Mouse (Mus musculus) thymus, adult 2 months (tissue): Measurements from ENCODE around the gene Eda. TPM values are rescaled to one million over a fixed set of nuclear protein-coding genes. Genes with fewer than 3 reads are reported as not detected.
"Not testable (repeated sequence)": the region's sequence is repeated elsewhere in the genome, so short reads cannot be mapped to it uniquely, and the experiment has no call there.

Experiments used
- DNase-seq: peaks from one replicate; pipeline ENCODE4 v3.0.0; 2021
- H3K27ac ChIP-seq: fragments of 200-500 bp; 2 replicates; pipeline ENCODE4 v1.5.1; 2012; ENCODE audit warnings: low read length, control low read depth; ENCODE audit not compliant: control insufficient read depth, insufficient read depth
- H3K27me3 ChIP-seq: fragments of 200-500 bp; 2 replicates; pipeline ENCODE4 v1.6.1; 2012; ENCODE audit warnings: mild to moderate bottlenecking, low read length, moderate library complexity, mixed read lengths; ENCODE audit not compliant: control insufficient read depth, insufficient read depth
- H3K36me3 ChIP-seq: fragments of 200-500 bp; 2 replicates; pipeline ENCODE4 v1.6.1; 2012; ENCODE audit warnings: mild to moderate bottlenecking, low read length, moderate library complexity; ENCODE audit not compliant: control insufficient read depth, insufficient read depth
- H3K4me1 ChIP-seq: fragments of 200-500 bp; replicated peaks from 2 replicates; pipeline ENCODE4 v1.6.1; 2012; ENCODE audit warnings: low read length; ENCODE audit not compliant: control insufficient read depth, insufficient read depth
- H3K4me3 ChIP-seq: fragments of 200-500 bp; 2 replicates; pipeline ENCODE4 v1.5.1; 2012; ENCODE audit warnings: mild to moderate bottlenecking, low read length, control low read depth, moderate library complexity; ENCODE audit not compliant: control insufficient read depth, insufficient read depth
- CTCF ChIP-seq: fragments of 200-500 bp; IDR thresholded peaks from 2 replicates; pipeline ENCODE4 v1.5.1; 2012; ENCODE audit warnings: mild to moderate bottlenecking, control low read depth, low read length, moderate library complexity, borderline replicate concordance; ENCODE audit not compliant: control insufficient read depth, poor library complexity, insufficient read depth; ENCODE audit errors: extremely low read depth
- POLR2A ChIP-seq: fragments of 200-500 bp; IDR thresholded peaks from 2 replicates; pipeline ENCODE4 v1.6.1; 2012; ENCODE audit warnings: mild to moderate bottlenecking, low read length, control low read depth, moderate library complexity; ENCODE audit not compliant: control insufficient read depth, poor library complexity, insufficient read depth; ENCODE audit errors: extremely low read depth
- WGBS: fragments of 180-500 bp; shearing (Covaris S2); methylation state at CpG from one replicate; pipeline ENCODE4 v1.1.7; 2018; 5-methylcytosine and 5-hydroxymethylcytosine counted together
- polyA plus RNA-seq: library from polyadenylated mRNA; depleted of rRNA; stranded (reverse); fragments of >200 nt; gene quantifications from 2 replicates; pipeline ENCODE4 v1.2.3, GENCODE M21; 2012; rRNA removed

Gene Eda
- polyA plus RNA-seq, 1 experiment = 0.54 TPM

- Histone ChIP-seq H3K4me3 (no peak overlapping the region), H3K36me3 (no peaks in the 10 kb centered on the region), H3K27ac (no peak overlapping the region), H3K4me1 (no peaks in the 10 kb centered on the region), H3K27me3 (no peaks in the 10 kb centered on the region)
- TF ChIP-seq POLR2A (no peak), CTCF (no peak)
- DNase-seq = no peak
Measured at GRCm38 (mm10) chrX:100400900-100401299, 425.5 kb downstream of the Eda start.

DNA sequence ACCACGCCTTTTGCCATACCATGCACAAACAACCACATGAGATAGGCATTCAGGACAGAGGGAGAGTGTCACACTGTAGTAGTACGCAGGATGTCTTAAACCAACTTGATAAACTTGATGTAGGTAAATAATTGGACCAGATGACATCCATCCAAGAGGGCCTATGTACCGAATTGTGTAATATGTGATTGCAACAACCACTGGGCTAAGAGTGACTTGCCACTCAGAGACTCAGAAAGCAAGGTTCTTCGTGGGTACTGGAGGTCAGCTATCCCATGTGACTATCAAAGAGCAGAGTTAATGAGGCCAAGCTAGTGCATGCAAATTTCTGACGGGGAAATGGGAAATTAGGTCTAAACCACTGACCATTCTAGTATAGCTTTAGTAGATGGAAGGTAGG lies 426.3 kb downstream of the Eda start:
- Histone ChIP-seq H3K4me1 (no peaks in the 10 kb centered on the region), H3K36me3 (no peaks in the 10 kb centered on the region), H3K27ac (no peak overlapping the region), H3K4me3 (no peak overlapping the region), H3K27me3 (no peaks in the 10 kb centered on the region)
- WGBS = 93% methylated on average over 5 of the region's 5 CpGs
- no peak for DNase-seq
- TF ChIP-seq CTCF (no peak), POLR2A (no peak)

GRCm38 (mm10) chrX:100409245-100409644 lies 433.8 kb downstream of the Eda start:
- H3K36me3 ChIP-seq = no peaks in the 10 kb centered on the region
- no peak for DNase-seq
- no peak for TF ChIP-seq CTCF
- TF ChIP-seq POLR2A = no peak
- H3K4me1 ChIP-seq = no peaks in the 10 kb centered on the region
- no peak overlapping the region for H3K27ac ChIP-seq
- 91% methylated on average over 1 of the region's 1 CpGs for WGBS
- H3K27me3 ChIP-seq = no peaks in the 10 kb centered on the region
- no peak overlapping the region for H3K4me3 ChIP-seq

DNA sequence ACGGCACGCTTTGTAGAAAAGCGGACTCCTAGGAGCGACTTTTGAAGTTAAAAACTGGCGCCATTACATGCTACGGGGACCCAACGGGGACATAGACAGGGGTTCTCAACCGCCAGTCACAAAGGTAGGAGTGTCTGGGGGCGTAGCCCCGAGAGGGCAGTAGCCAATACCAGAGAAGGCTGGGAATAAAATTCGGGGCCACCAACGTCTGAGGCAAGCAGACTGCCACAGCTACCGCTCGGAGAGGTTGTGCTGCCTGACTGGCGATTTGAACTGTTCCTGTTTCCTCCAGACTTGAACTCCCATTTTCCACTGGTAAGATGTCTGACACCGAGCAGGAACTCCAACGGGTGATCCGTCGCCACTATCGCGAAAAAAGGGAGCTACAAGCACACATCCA lies 453.3 kb downstream of the Eda start, which contains the start of gene Otud6a:
Otud6a (plus strand) TSS at position 321 of the 400 bp plus-strand sequence.
- no peak for TF ChIP-seq POLR2A
- TF ChIP-seq CTCF = no peak
- 96% methylated on average over 21 of the region's 21 CpGs for WGBS
- H3K27ac ChIP-seq = no peak within 1 kb of the TSS
- DNase-seq = no peak
- no peaks in the 10 kb centered on the region for H3K27me3 ChIP-seq
- no peak within 1 kb of the TSS for H3K4me3 ChIP-seq
- H3K36me3 ChIP-seq = no peaks in the 10 kb centered on the region
- H3K4me1 ChIP-seq = no peaks in the 10 kb centered on the region

GRCm38 (mm10) chrX:100432311-100432710 lies 456.9 kb downstream of the Eda start:
- WGBS = 83% methylated on average over 3 of the region's 3 CpGs
- Histone ChIP-seq H3K36me3 (no peaks in the 10 kb centered on the region), H3K27me3 (no peaks in the 10 kb centered on the region), H3K4me3 (no peak overlapping the region), H3K4me1 (no peaks in the 10 kb centered on the region), H3K27ac (no peak overlapping the region)
- no peak for DNase-seq
- TF ChIP-seq POLR2A (no peak), CTCF (no peak)

DNA sequence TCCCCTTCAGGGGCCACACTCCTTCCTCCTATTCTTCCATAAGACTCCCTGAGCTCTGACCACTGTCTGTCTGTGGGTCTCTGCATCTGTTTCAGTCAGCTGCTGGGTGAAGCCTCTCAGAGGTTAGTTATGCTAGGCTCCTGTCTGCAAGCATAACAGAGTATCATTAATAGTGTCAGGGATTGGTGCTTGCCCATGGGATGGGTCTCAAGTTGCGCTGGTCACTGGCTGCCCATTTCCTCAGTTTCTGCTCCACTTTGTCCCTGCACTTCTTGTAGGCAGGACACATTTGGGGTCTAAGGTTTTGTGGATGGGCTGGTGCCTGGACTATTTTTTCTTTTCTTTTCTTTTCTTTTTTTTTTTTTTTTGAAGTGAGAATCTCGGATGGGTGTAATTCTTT lies 467.2 kb downstream of the Eda start, which contains the start of gene Awat2:
Awat2 (minus strand) TSS at position 101 of the 400 bp plus-strand sequence.
- H3K27me3 ChIP-seq, H3K27ac ChIP-seq, H3K36me3 ChIP-seq, H3K4me3 ChIP-seq, DNase-seq, H3K4me1 ChIP-seq: not testable (repeated sequence)
- 97% methylated on average over 2 of the region's 2 CpGs for WGBS

DNA sequence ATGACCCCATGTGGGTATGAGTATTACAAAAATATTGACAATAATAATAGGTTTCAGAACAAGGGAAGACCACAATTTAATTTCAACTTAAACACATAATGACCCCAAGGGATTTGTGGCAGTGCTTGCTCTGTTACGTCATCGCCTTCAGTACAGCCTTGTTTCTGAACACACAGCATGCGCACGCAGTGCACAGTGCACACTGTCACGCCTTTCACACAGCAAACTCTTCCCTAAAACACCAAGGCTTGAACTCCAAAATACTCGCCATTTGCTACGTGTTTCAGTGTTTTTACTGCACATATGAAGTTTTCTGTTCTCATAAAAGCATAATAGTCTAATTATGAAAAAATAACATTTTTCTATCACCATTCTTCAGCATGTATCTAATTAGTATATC lies 468.1 kb downstream of the Eda start:
- Histone ChIP-seq H3K36me3 (no peaks in the 10 kb centered on the region), H3K4me3 (no peak overlapping the region), H3K27me3 (no peaks in the 10 kb centered on the region), H3K4me1 (no peaks in the 10 kb centered on the region), H3K27ac (no peak overlapping the region)
- no peak for TF ChIP-seq CTCF
- TF ChIP-seq POLR2A = no peak
- no peak for DNase-seq
- 97% methylated on average over 7 of the region's 7 CpGs for WGBS

Other genes starting within 250 kb of the Eda start
- 0.28 and 0.31 TPM in 2 replicates for gene Tmem28, start 154.6 kb upstream of the Eda start, polyA plus RNA-seq